In genomic region chr17:72781786-72782185, GRCm38 (mm10) we compare ENCODE assay signal across 8 mouse cellular contexts. TPM values are rescaled to one million over a fixed set of nuclear protein-coding genes. Genes with fewer than 3 reads are reported as not detected.
DNase-seq lines count a peak whose midpoint lies in the region; ATAC-seq and TF ChIP-seq lines count a peak whose summit lies in the region.

No protein-coding gene starts in this region.

- intact Hi-C loops in left cerebral cortex, adult 2 months (cut with DNase I) = loop anchor here (1.0 to 5.0 kb wide), 4 partner anchors 175 to 1229 kb away; partner anchors contain the start of gene Spdya

- no peaks in the 10 kb centered on the region for H3K9me3 ChIP-seq in kidney, embryonic 16.5 days (ENCODE audit: low read length)
- no peaks in the 10 kb centered on the region for H3K9me3 ChIP-seq in hindbrain, embryonic 12.5 days (replicated peaks)
- no peaks in the 10 kb centered on the region for H3K9me3 ChIP-seq in midbrain, embryonic 12.5 days

- H3K27ac ChIP-seq in kidney, embryonic 16.5 days (ENCODE audit: low read length) = no peak overlapping the region
- H3K27ac ChIP-seq in hindbrain, embryonic 12.5 days = no peak overlapping the region
- H3K27ac ChIP-seq in left cerebral cortex, adult 2 months = no peak overlapping the region
- no peak overlapping the region for H3K27ac ChIP-seq in midbrain, embryonic 12.5 days (replicated peaks)
- no peak overlapping the region for H3K27ac ChIP-seq in spleen, adult 2 months (ENCODE audit: insufficient read depth, low read length)

- H3K4me2 ChIP-seq in kidney, embryonic 16.5 days (replicated peaks; ENCODE audit: low read depth, low read length) = no peak overlapping the region
- no peak overlapping the region for H3K4me2 ChIP-seq in hindbrain, embryonic 12.5 days (replicated peaks)
- H3K4me2 ChIP-seq in midbrain, embryonic 12.5 days (replicated peaks) = no peak overlapping the region

- no peaks in the 10 kb centered on the region for H3K36me3 ChIP-seq in kidney, embryonic 16.5 days (ENCODE audit: insufficient read depth, low read length)
- H3K36me3 ChIP-seq in hindbrain, embryonic 12.5 days = no peaks in the 10 kb centered on the region
- no peaks in the 10 kb centered on the region for H3K36me3 ChIP-seq in midbrain, embryonic 12.5 days
- no peaks in the 10 kb centered on the region for H3K36me3 ChIP-seq in spleen, adult 2 months (ENCODE audit: control insufficient read depth, insufficient read depth, low read length)

- no peaks in the 10 kb centered on the region for H3K4me1 ChIP-seq in kidney, embryonic 16.5 days (ENCODE audit: insufficient read depth, low read length)
- no peaks in the 10 kb centered on the region for H3K4me1 ChIP-seq in hindbrain, embryonic 12.5 days
- no peaks in the 10 kb centered on the region for H3K4me1 ChIP-seq in midbrain, embryonic 12.5 days
- H3K4me1 ChIP-seq in spleen, adult 2 months (ENCODE audit: control insufficient read depth, insufficient read depth, insufficient read length) = no peaks in the 10 kb centered on the region

- H3K27me3 ChIP-seq in kidney, embryonic 16.5 days (ENCODE audit: insufficient read depth, low read length) = no peaks in the 10 kb centered on the region
- no peaks in the 10 kb centered on the region for H3K27me3 ChIP-seq in hindbrain, embryonic 12.5 days
- H3K27me3 ChIP-seq in midbrain, embryonic 12.5 days = peaks cover 5% of the 10 kb centered on the region
- no peaks in the 10 kb centered on the region for H3K27me3 ChIP-seq in spleen, adult 2 months (ENCODE audit: control insufficient read depth, insufficient read depth, low read length)

- peak; percentile 92 for TF ChIP-seq CTCF in left cerebral cortex, adult 2 months (IDR thresholded peaks at IDR 0.05)
- TF ChIP-seq CTCF in spleen, adult 2 months (IDR thresholded peaks at IDR 0.05; ENCODE audit: extremely low read depth, insufficient read depth, insufficient read length, insufficient replicate concordance) = peak; percentile 57; the same call in 1 of the 2 replicates

- TF ChIP-seq POLR2A in spleen, adult 2 months (IDR thresholded peaks at IDR 0.05; ENCODE audit: low read depth, low read length) = no peak

- WGBS in kidney, embryonic 16.5 days = 16% methylated on average over 6 of the region's 6 CpGs
- WGBS in hindbrain, embryonic 12.5 days = 33% methylated on average over 6 of the region's 6 CpGs
- 26% methylated on average over 6 of the region's 6 CpGs for WGBS in midbrain, embryonic 12.5 days
- WGBS in spleen, adult 2 months = 8% methylated on average over 6 of the region's 6 CpGs

- ATAC-seq in kidney, embryonic 16.5 days (ENCODE audit: low FRiP score, low TSS enrichment) = no peak
- ATAC-seq in hindbrain, embryonic 12.5 days (ENCODE audit: low FRiP score) = peak; percentile 68; the same call in 1 of the 2 replicates
- peak; percentile 54; the same call in 1 of the 2 replicates for ATAC-seq in midbrain, embryonic 12.5 days (ENCODE audit: low FRiP score, low read depth)

- no peak overlapping the region for H3K4me3 ChIP-seq in kidney, embryonic 16.5 days (ENCODE audit: low read length)
- H3K4me3 ChIP-seq in hindbrain, embryonic 12.5 days = no peak overlapping the region
- no peak overlapping the region for H3K4me3 ChIP-seq in left cerebral cortex, adult 2 months
- H3K4me3 ChIP-seq in midbrain, embryonic 12.5 days = no peak overlapping the region
- H3K4me3 ChIP-seq in spleen, adult 2 months (ENCODE audit: extremely low read depth, insufficient read depth, insufficient read length) = no peak overlapping the region

- peak; percentile 23 for DNase-seq in kidney, adult 11 months
- peak; percentile 83 for DNase-seq in brain, adult 2 months (ENCODE audit: low read depth, low spot score)
- DNase-seq in fibroblast of lung, adult 2 months (ENCODE audit: low read depth) = peak; percentile 22
- DNase-seq in left cerebral cortex, adult 2 months (ENCODE audit: extremely low spot score in 1 of 2, low spot score in 2 of 2) = peak; percentile 69 to 80
- DNase-seq in spleen, adult 2 months (ENCODE audit: low read depth in 1 of 2, low spot score in 2 of 2) = peak in 1 of 2 experiments; percentile 49

- H3K9ac ChIP-seq in kidney, embryonic 16.5 days (replicated peaks; ENCODE audit: low read length) = no peak overlapping the region
- H3K9ac ChIP-seq in hindbrain, embryonic 12.5 days = no peak overlapping the region
- H3K9ac ChIP-seq in midbrain, embryonic 12.5 days (replicated peaks) = no peak overlapping the region

RNA-seq across cellular contexts. Expression of gene Ypel5, which starts 54.5 kb away (rescaled TPM):
- polyA plus RNA-seq in kidney, embryonic 16.5 days (2015; fragmentation: Nextera tagmentation; extraction: Ambion mirVana) = 45.9 and 46.7 TPM in 2 replicates
- polyA plus RNA-seq in hindbrain, embryonic 12.5 days (2016; fragmentation: Nextera tagmentation; extraction: Ambion mirVana) = 80.7 and 88.9 TPM in 2 replicates
- total RNA-seq in left cerebral cortex, adult 2 months (2021) = 10 to 100 TPM; 80.4 to 92.3 TPM
- polyA plus RNA-seq in midbrain, embryonic 12.5 days (2016; fragmentation: Nextera tagmentation; extraction: Ambion mirVana) = 73.6 and 74.5 TPM in 2 replicates
- 14.1 and 17.7 TPM in 2 replicates for polyA plus RNA-seq in spleen, adult 2 months (2012; rRNA removed)
